Mouse (Mus musculus) cortical plate, adult 2 months (tissue): ENCODE results near the gene Gm10959. TPM values are rescaled to one million over a fixed set of nuclear protein-coding genes. Genes with fewer than 3 reads are reported as not detected.

Experiments used
- H3K27ac ChIP-seq: fragments of 200-500 bp; 2 replicates; pipeline ENCODE4 v1.5.1; 2012; ENCODE audit warnings: low read length, control low read depth, inconsistent platforms; ENCODE audit not compliant: insufficient read depth
- H3K4me1 ChIP-seq: fragments of 200-500 bp; 2 replicates; pipeline ENCODE4 v1.6.1; 2011; ENCODE audit warnings: low read length; ENCODE audit not compliant: control insufficient read depth, insufficient read depth
- H3K4me3 ChIP-seq: fragments of 200-500 bp; 2 replicates; pipeline ENCODE4 v1.5.1; 2011; ENCODE audit warnings: mild to moderate bottlenecking, low read length, control low read depth; ENCODE audit not compliant: insufficient read depth
- CTCF ChIP-seq: fragments of 200-500 bp; IDR thresholded peaks from 2 replicates; pipeline ENCODE4 v1.5.1; 2011; ENCODE audit warnings: mild to moderate bottlenecking, control low read depth, low read length; ENCODE audit not compliant: insufficient read depth; ENCODE audit errors: extremely low read depth
- POLR2A ChIP-seq: fragments of 200-500 bp; IDR thresholded peaks from 2 replicates; pipeline ENCODE4 v1.6.1; 2011; ENCODE audit warnings: mild to moderate bottlenecking, low read length, control low read depth; ENCODE audit not compliant: insufficient read depth; ENCODE audit errors: extremely low read depth
- polyA plus RNA-seq: library from polyadenylated mRNA; depleted of rRNA; stranded (reverse); fragments of >200 nt; gene quantifications from 2 replicates; pipeline ENCODE4 v1.2.3, GENCODE M21; 2012; rRNA removed

Gene Gm10959
- polyA plus RNA-seq, 1 experiment, result not detected

DNA sequence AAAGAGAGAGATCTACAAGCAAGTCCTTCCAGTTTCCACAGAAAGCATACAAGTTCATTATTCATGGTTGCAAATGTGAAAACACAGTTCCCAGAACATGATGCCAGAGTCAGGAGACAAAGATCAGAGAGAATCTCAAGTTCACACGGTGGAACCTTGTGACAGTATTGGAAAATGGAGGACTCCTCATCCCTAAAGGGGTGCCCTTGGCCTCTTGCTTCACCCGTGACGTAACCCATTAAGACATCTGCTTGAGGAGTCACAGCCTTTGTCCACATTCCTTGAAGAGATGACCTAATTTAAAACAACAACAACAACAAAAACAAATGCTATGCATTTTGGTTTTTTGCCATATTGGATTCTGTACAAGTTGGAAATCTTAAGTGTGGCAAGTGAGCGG is 54.1 kb downstream of the Gm10959 start:
- no peak overlapping the region for H3K27ac ChIP-seq
- no peaks in the 10 kb centered on the region for H3K4me1 ChIP-seq
- no peak for TF ChIP-seq CTCF
- TF ChIP-seq POLR2A, result no peak
- H3K4me3 ChIP-seq, result no peak overlapping the region

Other genes starting within 250 kb of the Gm10959 start
- gene Pde5a, start 190.4 kb downstream of the Gm10959 start, polyA plus RNA-seq, result 3.9 and 4.0 TPM in 2 replicates
- not detected in 2 replicates for gene Fabp2, start 24.3 kb downstream of the Gm10959 start, polyA plus RNA-seq
- gene 1810037I17Rik, start 4.8 kb upstream of the Gm10959 start, polyA plus RNA-seq, result 70.8 and 80.5 TPM in 2 replicates
- gene Usp53, start 65.2 kb upstream of the Gm10959 start, polyA plus RNA-seq, result 10.7 and 11.4 TPM in 2 replicates
- gene Myoz2, start 115.7 kb upstream of the Gm10959 start, polyA plus RNA-seq, result not detected in 2 replicates